Mouse (Mus musculus) lung, postnatal 0 days (tissue): ENCODE data around the gene Myo1b. TPM values are rescaled to one million over a fixed set of nuclear protein-coding genes. Genes with fewer than 3 reads are reported as not detected.

Experiments
- ATAC-seq: fragments of 200-750 bp; cut with Nextera tagmentation; 2 replicates; pipeline ENCODE4 v1.8.0; 2017; ENCODE audit warnings: moderate library complexity
- DNase-seq: peaks from one replicate; pipeline ENCODE4 v3.0.0-alpha.2; 2016; ENCODE audit warnings: low spot score
- H3K27ac ChIP-seq: fragments of 300-500 bp; sonication (generic); 2 replicates; pipeline ENCODE4 v1.5.1; 2014; ENCODE audit warnings: antibody characterized with exemption, mild to moderate bottlenecking, low read length, mixed read lengths
- H3K27me3 ChIP-seq: fragments of 300-500 bp; sonication (generic); replicated peaks from 2 replicates; pipeline ENCODE4 v1.6.1; 2014; ENCODE audit warnings: low read length, mixed read lengths; ENCODE audit not compliant: insufficient read depth
- H3K36me3 ChIP-seq: fragments of 300-500 bp; sonication (generic); 2 replicates; pipeline ENCODE4 v1.6.1; 2014; ENCODE audit warnings: low read length, mixed read lengths; ENCODE audit not compliant: insufficient read depth
- H3K4me1 ChIP-seq: fragments of 300-500 bp; sonication (generic); 2 replicates; pipeline ENCODE4 v1.6.1; 2014; ENCODE audit warnings: antibody characterized with exemption, low read depth, low read length, mixed read lengths; ENCODE audit not compliant: insufficient read depth
- H3K4me2 ChIP-seq: fragments of 300-500 bp; sonication (generic); replicated peaks from 2 replicates; pipeline ENCODE4 v1.6.1; 2014; ENCODE audit warnings: low read depth, mild to moderate bottlenecking, low read length, moderate library complexity, mixed read lengths
- H3K4me3 ChIP-seq: fragments of 300-500 bp; sonication (generic); 2 replicates; pipeline ENCODE4 v1.5.1; 2014; ENCODE audit warnings: low read depth, low read length
- H3K9ac ChIP-seq: fragments of 300-500 bp; sonication (generic); replicated peaks from 2 replicates; pipeline ENCODE4 v1.6.1; 2014; ENCODE audit warnings: low read depth, mild to moderate bottlenecking
- H3K9me3 ChIP-seq: fragments of 300-500 bp; sonication (generic); 2 replicates; pipeline ENCODE4 v1.6.1; 2016; ENCODE audit warnings: low read length, mixed read lengths
- CTCF ChIP-seq: IDR thresholded peaks from 2 replicates; pipeline ENCODE4 v1.5.1; 2016; ENCODE audit warnings: antibody characterized with exemption, mild to moderate bottlenecking
- EP300 ChIP-seq: IDR thresholded peaks from 2 replicates; pipeline ENCODE4 v1.6.1; 2016; ENCODE audit warnings: antibody characterized with exemption, mild to moderate bottlenecking, control low read depth
- WGBS: fragments of 180-500 bp; shearing (Covaris S2); extraction: QIAGEN DNeasy Blood & Tissue Kit; methylation state at CpG from one replicate; pipeline ENCODE4 v1.1.7; 2014; 5-methylcytosine and 5-hydroxymethylcytosine counted together
- polyA plus RNA-seq: library from polyadenylated mRNA; unstranded; fragments of >200 nt; fragmentation: Nextera tagmentation; extraction: Ambion mirVana; gene quantifications from 2 replicates; pipeline ENCODE4 v1.2.1, GENCODE M21; 2015

The Myo1b gene
- polyA plus RNA-seq, 1 experiment from 2014 or later = 108 TPM

DNA sequence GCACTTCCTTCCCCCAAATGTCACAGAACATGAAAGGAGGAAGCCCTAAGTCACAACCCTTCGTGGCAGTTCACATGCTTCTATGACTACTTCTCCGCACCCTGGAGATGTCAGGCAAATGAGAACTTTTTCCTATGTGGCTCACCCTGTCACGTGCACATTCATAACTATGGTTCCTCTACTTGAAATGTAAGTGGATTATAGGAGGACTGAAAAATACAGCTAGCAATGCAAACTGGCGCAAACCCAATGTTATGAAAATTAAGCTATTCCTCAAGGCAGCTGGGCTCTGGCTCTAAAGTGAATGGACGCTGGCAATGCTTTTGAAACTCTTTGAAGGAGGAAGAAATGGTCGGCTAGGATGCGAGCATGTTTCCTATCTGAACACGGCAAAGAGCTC, 8.1 kb downstream of the Myo1b start:
- WGBS = 15% methylated on average over 8 of the region's 8 CpGs
- H3K4me2 ChIP-seq = 0 out of 2 replicates have a peak overlapping the region, but pooled peaks have one; percentile 17
- peaks cover 16% of the 10 kb centered on the region; the same call in 1 of the 2 replicates for H3K4me1 ChIP-seq
- DNase-seq (peak; percentile 46), ATAC-seq (0 out of 2 replicates have a peak, but pooled peaks have one; percentile 21)
- TF ChIP-seq CTCF (no peak), EP300 (no peak)
- no peak overlapping the region for H3K27ac ChIP-seq
- no peak overlapping the region for H3K9ac ChIP-seq
- H3K4me3 ChIP-seq = no peak overlapping the region
- H3K36me3 ChIP-seq = no peaks in the 10 kb centered on the region
- H3K9me3 ChIP-seq = no peaks in the 10 kb centered on the region
- H3K27me3 ChIP-seq = no peaks in the 10 kb centered on the region

- Histone ChIP-seq H3K4me1 (peaks cover 14% of the 10 kb centered on the region; the same call in 1 of the 2 replicates), H3K4me2 (no peak overlapping the region), H3K4me3 (no peak overlapping the region), H3K27me3 (no peaks in the 10 kb centered on the region), H3K36me3 (no peaks in the 10 kb centered on the region), H3K9ac (no peak overlapping the region), H3K9me3 (no peaks in the 10 kb centered on the region), H3K27ac (no peak overlapping the region)
- ATAC-seq = no peak
- WGBS = 89% methylated on average over 8 of the region's 8 CpGs
- DNase-seq = no peak
- TF ChIP-seq CTCF (no peak), EP300 (no peak)
Observed at GRCm38 (mm10) chr1:51906206-51906906, 9.5 kb downstream of the Myo1b start.

- Histone ChIP-seq H3K27me3 (no peaks in the 10 kb centered on the region), H3K36me3 (no peaks in the 10 kb centered on the region), H3K4me2 (no peak overlapping the region), H3K4me1 (peaks cover 10% of the 10 kb centered on the region; the same call in 1 of the 2 replicates), H3K9me3 (no peaks in the 10 kb centered on the region), H3K27ac (no peak overlapping the region), H3K4me3 (no peak overlapping the region), H3K9ac (no peak overlapping the region)
- ATAC-seq = no peak
- 76% methylated on average over 6 of the region's 6 CpGs for WGBS
- no peak for TF ChIP-seq CTCF
- no peak for TF ChIP-seq EP300
- DNase-seq = no peak
Observed at GRCm38 (mm10) chr1:51905073-51905472, 10.8 kb downstream of the Myo1b start.

GRCm38 (mm10) chr1:51897160-51897572, 18.7 kb downstream of the Myo1b start:
- Histone ChIP-seq H3K4me2 (no peak overlapping the region), H3K4me1 (peaks cover 18% of the 10 kb centered on the region), H3K9ac (no peak overlapping the region), H3K9me3 (no peaks in the 10 kb centered on the region), H3K27ac (no peak overlapping the region), H3K36me3 (no peaks in the 10 kb centered on the region), H3K4me3 (no peak overlapping the region), H3K27me3 (no peaks in the 10 kb centered on the region)
- DNase-seq (peak; percentile 60), ATAC-seq (peak; percentile 50)
- WGBS = 48% methylated on average over 3 of the region's 6 CpGs
- no peak for TF ChIP-seq EP300

GRCm38 (mm10) chr1:51895961-51896360, 19.9 kb downstream of the Myo1b start:
- Histone ChIP-seq H3K4me3 (no peak overlapping the region), H3K4me1 (peaks cover 18% of the 10 kb centered on the region), H3K9ac (no peak overlapping the region), H3K27me3 (no peaks in the 10 kb centered on the region), H3K27ac (no peak overlapping the region), H3K4me2 (no peak overlapping the region), H3K9me3 (no peaks in the 10 kb centered on the region), H3K36me3 (no peaks in the 10 kb centered on the region)
- ATAC-seq (no peak), DNase-seq (no peak)
- TF ChIP-seq EP300 (no peak), CTCF (no peak)
- 41% methylated on average over 10 of the region's 10 CpGs for WGBS

DNA sequence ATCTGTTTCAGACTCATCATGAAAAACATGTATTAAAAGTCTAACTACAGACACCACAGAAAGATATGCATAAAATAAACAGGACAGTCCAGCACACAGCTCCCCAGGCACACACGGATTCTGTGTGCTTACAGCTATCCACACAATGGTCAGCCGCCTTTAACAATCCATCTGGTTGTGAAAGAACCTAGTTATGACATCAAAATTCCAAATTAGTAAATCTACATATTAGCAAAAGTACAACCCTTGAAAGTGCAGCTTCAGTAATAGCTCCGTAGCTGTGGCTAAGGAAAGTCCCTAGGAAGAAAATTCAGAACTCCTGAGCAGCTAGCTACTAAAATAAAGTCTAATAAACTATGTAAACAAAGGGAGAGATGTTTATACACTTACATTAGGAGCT, 21.1 kb downstream of the Myo1b start:
- DNase-seq (peak; percentile 60), ATAC-seq (0 out of 2 replicates have a peak, but pooled peaks have one; percentile 30)
- Histone ChIP-seq H3K4me3 (no peak overlapping the region), H3K4me1 (peaks cover 18% of the 10 kb centered on the region), H3K9ac (no peak overlapping the region), H3K4me2 (no peak overlapping the region), H3K36me3 (no peaks in the 10 kb centered on the region), H3K27ac (no peak overlapping the region), H3K27me3 (no peaks in the 10 kb centered on the region), H3K9me3 (no peaks in the 10 kb centered on the region)
- TF ChIP-seq CTCF (no peak), EP300 (peak; percentile 35; the same call in 1 of the 2 replicates)
- 23% methylated on average over 3 of the region's 3 CpGs for WGBS
